Mouse (Mus musculus) heart, adult 18-20 months (tissue): ENCODE measurements at regions not wholly inside any gene's neighbourhood (a gene's known extent, or its start where the extent isn't known, plus 50 kb on each side); places are given as distances from the start of the nearest gene placed in this dataset.
"Not testable (repeated sequence)": the region's sequence is repeated elsewhere in the genome, so short reads cannot be mapped to it uniquely, and the experiment has no call there.

Source experiments
- DNase-seq, 2 experiments: peaks; one replicate each; pipeline ENCODE4 v3.0.0; 2021 to 2022; ENCODE audit warnings: mixed read lengths in 1 of 2

GRCm38 (mm10) chr7:125167666-125168065 lies 276.8 kb upstream of the Kdm8 start:
- no peak for DNase-seq

- DNase-seq, result peak; percentile 7 to 44
These were observed 262.9 kb upstream of the Kdm8 start for GRCm38 (mm10) chr7:125181548-125181947.

- no peak for DNase-seq
These were observed 262.2 kb upstream of the Kdm8 start for GRCm38 (mm10) chr7:125182266-125182665.

- DNase-seq, result not testable (repeated sequence)
These were observed 261.5 kb upstream of the Kdm8 start for GRCm38 (mm10) chr7:125183011-125183410.

GRCm38 (mm10) chr7:125185037-125185679 lies 259.3 kb upstream of the Kdm8 start:
- no peak for DNase-seq

- no peak for DNase-seq
These were observed 257.3 kb upstream of the Kdm8 start for GRCm38 (mm10) chr7:125187011-125187740.

- no peak for DNase-seq
These were observed 255.5 kb upstream of the Kdm8 start for GRCm38 (mm10) chr7:125188986-125189385.

GRCm38 (mm10) chr7:125190067-125190466 lies 254.4 kb upstream of the Kdm8 start:
- DNase-seq, result no peak

- DNase-seq, result no peak
These were observed 253.2 kb upstream of the Kdm8 start for GRCm38 (mm10) chr7:125191313-125191712.

GRCm38 (mm10) chr7:125211346-125211973 lies 233.0 kb upstream of the Kdm8 start:
- no peak for DNase-seq

GRCm38 (mm10) chr7:125214036-125214435 lies 230.4 kb upstream of the Kdm8 start:
- DNase-seq, result no peak

GRCm38 (mm10) chr7:125217630-125218029 lies 226.8 kb upstream of the Kdm8 start:
- no peak for DNase-seq

GRCm38 (mm10) chr7:125222684-125223083 lies 221.8 kb upstream of the Kdm8 start:
- no peak for DNase-seq

- no peak for DNase-seq
These were observed 209.6 kb upstream of the Kdm8 start for GRCm38 (mm10) chr7:125234911-125235310.

GRCm38 (mm10) chr7:125237026-125237425 lies 207.4 kb upstream of the Kdm8 start:
- DNase-seq, result no peak

- DNase-seq, result no peak
These were observed 201.5 kb upstream of the Kdm8 start for GRCm38 (mm10) chr7:125243021-125243420.

- peak; percentile 50 to 58 for DNase-seq
These were observed 196.1 kb upstream of the Kdm8 start for GRCm38 (mm10) chr7:125248386-125248785.

- DNase-seq, result no peak
These were observed 194.1 kb upstream of the Kdm8 start for GRCm38 (mm10) chr7:125250385-125250784.

- no peak for DNase-seq
These were observed 193.4 kb upstream of the Kdm8 start for GRCm38 (mm10) chr7:125250970-125251585.

- no peak for DNase-seq
These were observed 190.2 kb upstream of the Kdm8 start for GRCm38 (mm10) chr7:125254302-125254701.

- peak in 1 of 2 experiments; percentile 10 for DNase-seq
These were observed 185.5 kb upstream of the Kdm8 start for GRCm38 (mm10) chr7:125259016-125259415.

GRCm38 (mm10) chr7:125262133-125262532 lies 182.3 kb upstream of the Kdm8 start:
- no peak for DNase-seq
